Mouse (Mus musculus): ENCODE data around the gene Plekho1. TPM values are rescaled to one million over a fixed set of nuclear protein-coding genes. Genes with fewer than 3 reads are reported as not detected.
"Not testable (repeated sequence)": the region's sequence is repeated elsewhere in the genome, so short reads cannot be mapped to it uniquely, and the experiment has no call there.

The Plekho1 gene
- polyA plus RNA-seq (2016; fragmentation: Nextera tagmentation; extraction: Ambion mirVana), result 90.0 and 91.9 TPM in 2 replicates

GRCm38 (mm10) chr3:95995802-95996428 lies at the start of gene Plekho1:
TSS of gene Plekho1 (minus strand) at chr3:95996001.
- Histone ChIP-seq H3K27me3 (replicated peaks) (no peaks in the 10 kb centered on the region), H3K27ac (peak within 1 kb of the TSS; percentile 98), H3K9ac (peak within 1 kb of the TSS; percentile 99), H3K9me3 (no peaks in the 10 kb centered on the region), H3K4me3 (peak within 1 kb of the TSS; percentile 85), H3K36me3 (peaks cover 23% of the 10 kb centered on the region), H3K4me1 (peaks cover 47% of the 10 kb centered on the region), H3K4me2 (replicated peaks) (peak within 1 kb of the TSS; percentile 91)
- peak; percentile 70 for ATAC-seq (ENCODE audit: low FRiP score, low read depth)
- under 1% methylated on average over 71 of the region's 84 CpGs for WGBS

- WGBS, result 86% methylated on average over 3 of the region's 3 CpGs
- H3K27me3 ChIP-seq (replicated peaks); H3K9me3 ChIP-seq; ATAC-seq (ENCODE audit: low FRiP score, low read depth); H3K4me2 ChIP-seq (replicated peaks); H3K4me3 ChIP-seq; H3K9ac ChIP-seq; H3K4me1 ChIP-seq; H3K27ac ChIP-seq: not testable (repeated sequence)
- H3K36me3 ChIP-seq, result peaks cover 28% of the 10 kb centered on the region
Measured at GRCm38 (mm10) chr3:96044559-96044958, 48.8 kb upstream of the Plekho1 start.

GRCm38 (mm10) chr3:96043104-96043503 lies 47.3 kb upstream of the Plekho1 start:
- peaks cover 28% of the 10 kb centered on the region for H3K36me3 ChIP-seq
- H3K9me3 ChIP-seq, result no peaks in the 10 kb centered on the region
- 92% methylated on average over 1 of the region's 1 CpGs for WGBS
- no peaks in the 10 kb centered on the region for H3K27me3 ChIP-seq (replicated peaks)
- ATAC-seq (ENCODE audit: low FRiP score, low read depth), result no peak
- no peak overlapping the region for H3K9ac ChIP-seq
- no peak overlapping the region for H3K27ac ChIP-seq
- no peak overlapping the region for H3K4me3 ChIP-seq
- H3K4me1 ChIP-seq, result no peaks in the 10 kb centered on the region
- no peak overlapping the region for H3K4me2 ChIP-seq (replicated peaks)

- H3K9me3 ChIP-seq, result no peaks in the 10 kb centered on the region
- no peak for ATAC-seq (ENCODE audit: low FRiP score, low read depth)
- WGBS, result 91% methylated on average over 6 of the region's 6 CpGs
Measured at GRCm38 (mm10) chr3:96041079-96041478, 45.3 kb upstream of the Plekho1 start.

GRCm38 (mm10) chr3:96040663-96041006 lies 44.8 kb upstream of the Plekho1 start:
- H3K27me3 ChIP-seq (replicated peaks), result no peaks in the 10 kb centered on the region
- no peak for ATAC-seq (ENCODE audit: low FRiP score, low read depth)
- H3K27ac ChIP-seq, result no peak overlapping the region
- WGBS, result 94% methylated on average over 2 of the region's 2 CpGs
- H3K4me1 ChIP-seq, result no peaks in the 10 kb centered on the region
- no peak overlapping the region for H3K9ac ChIP-seq
- peaks cover 16% of the 10 kb centered on the region for H3K36me3 ChIP-seq
- no peak overlapping the region for H3K4me2 ChIP-seq (replicated peaks)
- H3K4me3 ChIP-seq, result no peak overlapping the region
- no peaks in the 10 kb centered on the region for H3K9me3 ChIP-seq

More at GRCm38 (mm10) chr3:96041079-96041478, 45.3 kb upstream of the Plekho1 start:
- no peaks in the 10 kb centered on the region for H3K4me1 ChIP-seq
- H3K9ac ChIP-seq, result no peak overlapping the region
- H3K27ac ChIP-seq, result no peak overlapping the region
- no peak overlapping the region for H3K4me2 ChIP-seq (replicated peaks)
- no peaks in the 10 kb centered on the region for H3K27me3 ChIP-seq (replicated peaks)
- no peak overlapping the region for H3K4me3 ChIP-seq
- H3K36me3 ChIP-seq, result peaks cover 21% of the 10 kb centered on the region

- ATAC-seq (ENCODE audit: low FRiP score, low read depth), result no peak
Measured at GRCm38 (mm10) chr3:96039857-96040662, 44.3 kb upstream of the Plekho1 start.

GRCm38 (mm10) chr3:96038851-96039250 lies 43.0 kb upstream of the Plekho1 start:
- 94% methylated on average over 4 of the region's 4 CpGs for WGBS
- H3K9ac ChIP-seq, result no peak overlapping the region
- no peaks in the 10 kb centered on the region for H3K9me3 ChIP-seq

More at GRCm38 (mm10) chr3:96039857-96040662, 44.3 kb upstream of the Plekho1 start:
- no peaks in the 10 kb centered on the region for H3K9me3 ChIP-seq
- H3K27ac ChIP-seq, result no peak overlapping the region
- no peak overlapping the region for H3K4me3 ChIP-seq
- no peaks in the 10 kb centered on the region for H3K27me3 ChIP-seq (replicated peaks)
- no peak overlapping the region for H3K4me2 ChIP-seq (replicated peaks)
- WGBS, result 81% methylated on average over 9 of the region's 9 CpGs
- H3K4me1 ChIP-seq, result no peaks in the 10 kb centered on the region
- H3K36me3 ChIP-seq, result peaks cover 11% of the 10 kb centered on the region
- no peak overlapping the region for H3K9ac ChIP-seq

GRCm38 (mm10) chr3:96038156-96038555 lies 42.4 kb upstream of the Plekho1 start:
- Histone ChIP-seq H3K9me3 (no peaks in the 10 kb centered on the region), H3K27ac (no peak overlapping the region), H3K36me3 (peaks cover 13% of the 10 kb centered on the region), H3K27me3 (replicated peaks) (no peaks in the 10 kb centered on the region), H3K4me3 (no peak overlapping the region), H3K9ac (no peak overlapping the region), H3K4me2 (replicated peaks) (no peak overlapping the region), H3K4me1 (no peaks in the 10 kb centered on the region)
- no peak for ATAC-seq (ENCODE audit: low FRiP score, low read depth)
- WGBS, result 88% methylated on average over 5 of the region's 5 CpGs

More at GRCm38 (mm10) chr3:96038851-96039250, 43.0 kb upstream of the Plekho1 start:
- peaks cover 9% of the 10 kb centered on the region; the same call in 1 of the 2 replicates for H3K36me3 ChIP-seq
- no peaks in the 10 kb centered on the region for H3K4me1 ChIP-seq
- no peak overlapping the region for H3K4me3 ChIP-seq
- ATAC-seq (ENCODE audit: low FRiP score, low read depth), result no peak
- no peak overlapping the region for H3K4me2 ChIP-seq (replicated peaks)
- H3K27ac ChIP-seq, result no peak overlapping the region
- H3K27me3 ChIP-seq (replicated peaks), result no peaks in the 10 kb centered on the region

GRCm38 (mm10) chr3:96036796-96037195 lies 41.0 kb upstream of the Plekho1 start:
- Histone ChIP-seq H3K27ac (no peak overlapping the region), H3K27me3 (replicated peaks) (no peaks in the 10 kb centered on the region), H3K9ac (no peak overlapping the region), H3K36me3 (peaks cover 18% of the 10 kb centered on the region), H3K4me2 (replicated peaks) (no peak overlapping the region), H3K4me3 (no peak overlapping the region), H3K4me1 (no peaks in the 10 kb centered on the region), H3K9me3 (no peaks in the 10 kb centered on the region)
- ATAC-seq (ENCODE audit: low FRiP score, low read depth), result no peak
- WGBS, result 92% methylated on average over 6 of the region's 6 CpGs

- no peak for ATAC-seq (ENCODE audit: low FRiP score, low read depth)
- H3K4me3 ChIP-seq, result no peak overlapping the region
- no peak overlapping the region for H3K27ac ChIP-seq
- H3K36me3 ChIP-seq, result peaks cover 20% of the 10 kb centered on the region
- no peaks in the 10 kb centered on the region for H3K9me3 ChIP-seq
- H3K9ac ChIP-seq, result no peak overlapping the region
- no peaks in the 10 kb centered on the region for H3K27me3 ChIP-seq (replicated peaks)
- WGBS, result 68% methylated on average over 4 of the region's 4 CpGs
- H3K4me2 ChIP-seq (replicated peaks), result no peak overlapping the region
- H3K4me1 ChIP-seq, result no peaks in the 10 kb centered on the region
Measured at GRCm38 (mm10) chr3:96033046-96033445, 37.2 kb upstream of the Plekho1 start.

- Histone ChIP-seq H3K27ac (no peak overlapping the region), H3K9ac (no peak overlapping the region), H3K4me3 (no peak overlapping the region), H3K9me3 (no peaks in the 10 kb centered on the region), H3K36me3 (peaks cover 20% of the 10 kb centered on the region), H3K27me3 (replicated peaks) (no peaks in the 10 kb centered on the region), H3K4me2 (replicated peaks) (no peak overlapping the region), H3K4me1 (no peaks in the 10 kb centered on the region)
- ATAC-seq (ENCODE audit: low FRiP score, low read depth), result no peak
- WGBS, result 85% methylated on average over 6 of the region's 6 CpGs
Measured at GRCm38 (mm10) chr3:96032652-96033017, 36.8 kb upstream of the Plekho1 start.

- peaks cover 20% of the 10 kb centered on the region for H3K36me3 ChIP-seq
- H3K27me3 ChIP-seq (replicated peaks), result no peaks in the 10 kb centered on the region
- WGBS, result 91% methylated on average over 6 of the region's 6 CpGs
- ATAC-seq (ENCODE audit: low FRiP score, low read depth), result no peak
- H3K4me3 ChIP-seq, result no peak overlapping the region
- H3K9ac ChIP-seq, result no peak overlapping the region
- H3K9me3 ChIP-seq, result no peaks in the 10 kb centered on the region
- H3K4me1 ChIP-seq, result no peaks in the 10 kb centered on the region
- H3K27ac ChIP-seq, result no peak overlapping the region
- no peak overlapping the region for H3K4me2 ChIP-seq (replicated peaks)
Measured at GRCm38 (mm10) chr3:96031991-96032651, 36.3 kb upstream of the Plekho1 start.
